Mouse (Mus musculus): Measurements from ENCODE around the gene Gm5108.

GRCm38 (mm10) chr5:67941369-67941768, at the start of gene Gm5108:
- no peak for TF ChIP-seq CTCF (conservative IDR thresholded peaks at IDR 0.05; ENCODE audit: low read length)
- no peak for TF ChIP-seq POU5F1 (IDR thresholded peaks at IDR 0.05; ENCODE audit: borderline replicate concordance, low read length)
- no peak for TF ChIP-seq NANOG (IDR thresholded peaks at IDR 0.05; ENCODE audit: borderline replicate concordance, low read length)

Data from E14TG2a.4 (cell line).